8 mouse cellular contexts compared by ENCODE assay signal in the genomic region with DNA sequence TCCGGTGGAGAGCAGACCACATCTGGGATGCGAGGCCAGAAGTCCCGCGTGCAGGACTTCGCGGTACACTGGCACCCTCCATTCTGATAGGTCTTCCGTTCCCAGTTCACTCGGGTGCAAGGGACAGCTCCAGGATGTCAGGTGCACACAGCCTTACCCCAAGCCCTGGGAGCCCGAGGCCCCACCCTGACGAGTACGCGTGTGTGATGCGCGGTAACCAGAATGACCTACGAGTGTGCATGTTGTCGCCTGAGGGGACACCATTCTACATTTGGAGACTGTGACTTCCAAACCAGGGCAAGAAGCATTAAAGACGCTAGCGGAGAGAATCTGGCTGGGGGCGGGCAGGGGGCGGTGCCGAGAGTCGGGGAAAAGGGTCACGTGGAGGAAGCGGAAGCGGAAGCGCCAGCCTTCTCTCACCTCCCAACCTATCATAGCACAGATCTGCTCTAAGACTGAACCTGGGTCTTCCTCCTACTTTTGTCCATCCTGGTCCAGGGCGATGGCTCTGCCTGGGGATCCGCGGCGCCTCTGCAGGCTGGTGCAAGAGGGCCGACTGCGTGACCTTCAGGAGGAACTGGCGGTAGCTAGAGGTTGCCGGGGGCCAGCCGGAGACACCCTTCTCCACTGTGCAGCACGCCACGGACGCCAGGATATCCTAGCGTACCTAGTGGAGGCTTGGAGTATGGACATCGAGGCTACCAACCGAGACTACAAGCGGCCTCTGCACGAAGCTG. TPM values are rescaled to one million over a fixed set of nuclear protein-coding genes. Genes with fewer than 3 reads are reported as not detected.
DNase-seq lines count a peak whose midpoint lies in the region; ATAC-seq and TF ChIP-seq lines count a peak whose summit lies in the region.

No protein-coding gene starts in this region.

- no peak for TF ChIP-seq CTCF in kidney, adult 2 months (conservative IDR thresholded peaks at IDR 0.05; ENCODE audit: insufficient read depth, insufficient read length, low read depth, low read length)
- TF ChIP-seq CTCF in spleen, adult 2 months (IDR thresholded peaks at IDR 0.05; ENCODE audit: extremely low read depth, insufficient read depth, insufficient read length, insufficient replicate concordance), result no peak

- no peak for TF ChIP-seq POLR2A in kidney, adult 2 months (IDR thresholded peaks at IDR 0.05; ENCODE audit: low read depth, low read length)
- peak; percentile 9; the same call in 1 of the 2 replicates for TF ChIP-seq POLR2A in spleen, adult 2 months (IDR thresholded peaks at IDR 0.05; ENCODE audit: low read depth, low read length)

- peak; percentile 86 for ATAC-seq in embryonic facial prominence, embryonic 13.5 days (ENCODE audit: insufficient number of reproducible peaks, insufficient read depth, low FRiP score, low TSS enrichment, low read depth)
- ATAC-seq in limb, embryonic 12.5 days (ENCODE audit: insufficient number of reproducible peaks, insufficient read depth, low FRiP score, low TSS enrichment, low read depth), result peak; percentile 86
- peak; percentile 93 for ATAC-seq in midbrain, embryonic 15.5 days (replicated peaks)

- no peaks in the 10 kb centered on the region for H3K27me3 ChIP-seq in embryonic facial prominence, embryonic 13.5 days
- no peaks in the 10 kb centered on the region for H3K27me3 ChIP-seq in kidney, adult 2 months (replicated peaks; ENCODE audit: control insufficient read depth, insufficient read depth, low read length)
- no peaks in the 10 kb centered on the region for H3K27me3 ChIP-seq in limb, embryonic 12.5 days
- H3K27me3 ChIP-seq in midbrain, embryonic 15.5 days (replicated peaks), result no peaks in the 10 kb centered on the region
- no peaks in the 10 kb centered on the region for H3K27me3 ChIP-seq in spleen, adult 2 months (ENCODE audit: control insufficient read depth, insufficient read depth, low read length)

- H3K4me2 ChIP-seq in embryonic facial prominence, embryonic 13.5 days, result peak overlapping the region; percentile 75
- peak overlapping the region; percentile 75 for H3K4me2 ChIP-seq in limb, embryonic 12.5 days
- H3K4me2 ChIP-seq in midbrain, embryonic 15.5 days, result peak overlapping the region; percentile 87

- H3K4me1 ChIP-seq in embryonic facial prominence, embryonic 13.5 days, result peaks cover 31% of the 10 kb centered on the region
- peaks cover 16% of the 10 kb centered on the region for H3K4me1 ChIP-seq in kidney, adult 2 months (ENCODE audit: control insufficient read depth, insufficient read depth, low read length)
- H3K4me1 ChIP-seq in limb, embryonic 12.5 days (replicated peaks), result peaks cover 23% of the 10 kb centered on the region
- H3K4me1 ChIP-seq in midbrain, embryonic 15.5 days, result peaks cover 51% of the 10 kb centered on the region
- peaks cover 6% of the 10 kb centered on the region for H3K4me1 ChIP-seq in spleen, adult 2 months (ENCODE audit: control insufficient read depth, insufficient read depth, insufficient read length)

- peak; percentile 92 for DNase-seq in 3134 (ENCODE audit: extremely low read depth, insufficient read length, low spot score)
- DNase-seq in adrenal gland, postnatal 36 days, result peak; percentile 86 to 92
- peak; percentile 89 to 91 for DNase-seq in heart, adult 18-20 months
- peak; percentile 92 for DNase-seq in kidney, adult 2 months
- DNase-seq in spleen, adult 2 months (ENCODE audit: low read depth in 1 of 2, low spot score in 2 of 2), result peak; percentile 81 to 87

- peak overlapping the region; percentile 85 for H3K4me3 ChIP-seq in embryonic facial prominence, embryonic 13.5 days
- H3K4me3 ChIP-seq in kidney, adult 2 months (ENCODE audit: insufficient read depth, low read depth, low read length), result peak overlapping the region; percentile 63
- H3K4me3 ChIP-seq in limb, embryonic 12.5 days (replicated peaks), result peak overlapping the region; percentile 78
- H3K4me3 ChIP-seq in midbrain, embryonic 15.5 days, result peak overlapping the region; percentile 92
- peak overlapping the region; percentile 88 for H3K4me3 ChIP-seq in spleen, adult 2 months (ENCODE audit: extremely low read depth, insufficient read depth, insufficient read length)

- WGBS in embryonic facial prominence, embryonic 13.5 days, result under 1% methylated on average over 43 of the region's 43 CpGs
- under 1% methylated on average over 43 of the region's 43 CpGs for WGBS in kidney, adult 2 months
- WGBS in limb, embryonic 12.5 days, result under 1% methylated on average over 43 of the region's 43 CpGs
- WGBS in midbrain, embryonic 15.5 days, result under 1% methylated on average over 43 of the region's 43 CpGs
- under 1% methylated on average over 43 of the region's 43 CpGs for WGBS in spleen, adult 2 months

- H3K9ac ChIP-seq in embryonic facial prominence, embryonic 13.5 days, result peak overlapping the region; percentile 90
- H3K9ac ChIP-seq in limb, embryonic 12.5 days (replicated peaks), result peak overlapping the region; percentile 76
- H3K9ac ChIP-seq in midbrain, embryonic 15.5 days, result peak overlapping the region; percentile 80

- H3K27ac ChIP-seq in embryonic facial prominence, embryonic 13.5 days, result peak overlapping the region; percentile 95
- peak overlapping the region; percentile 85 for H3K27ac ChIP-seq in kidney, adult 2 months (ENCODE audit: insufficient read depth, low read depth, low read length)
- peak overlapping the region; percentile 94 for H3K27ac ChIP-seq in limb, embryonic 12.5 days
- peak overlapping the region; percentile 96 for H3K27ac ChIP-seq in midbrain, embryonic 15.5 days
- H3K27ac ChIP-seq in spleen, adult 2 months (ENCODE audit: insufficient read depth, low read length), result peak overlapping the region; percentile 85

- H3K36me3 ChIP-seq in embryonic facial prominence, embryonic 13.5 days, result peaks cover 32% of the 10 kb centered on the region
- H3K36me3 ChIP-seq in kidney, adult 2 months (ENCODE audit: control insufficient read depth, insufficient read depth, low read length), result no peaks in the 10 kb centered on the region; the same call in 1 of the 2 replicates
- peaks cover 30% of the 10 kb centered on the region for H3K36me3 ChIP-seq in limb, embryonic 12.5 days
- H3K36me3 ChIP-seq in midbrain, embryonic 15.5 days (replicated peaks), result peaks cover 25% of the 10 kb centered on the region
- H3K36me3 ChIP-seq in spleen, adult 2 months (ENCODE audit: control insufficient read depth, insufficient read depth, low read length), result peaks cover 8% of the 10 kb centered on the region; the same call in 1 of the 2 replicates

- H3K9me3 ChIP-seq in embryonic facial prominence, embryonic 13.5 days, result no peaks in the 10 kb centered on the region
- no peaks in the 10 kb centered on the region for H3K9me3 ChIP-seq in limb, embryonic 12.5 days
- H3K9me3 ChIP-seq in midbrain, embryonic 15.5 days, result no peaks in the 10 kb centered on the region

RNA-seq across cellular contexts. Expression of a gene that starts 0.6 kb away (rescaled TPM):
- 10 to 100 TPM; 28.0 to 35.2 TPM for total RNA-seq in adrenal gland, postnatal 36 days (2021)
- polyA plus RNA-seq in embryonic facial prominence, embryonic 13.5 days (2015; fragmentation: Nextera tagmentation; extraction: Ambion mirVana), result 48.2 and 55.5 TPM in 2 replicates
- 10 to 100 TPM; 15.3 to 16.7 TPM for total RNA-seq in heart, adult 18-20 months (2021)
- 50.4 and 54.7 TPM in 2 replicates for polyA plus RNA-seq in kidney, adult 2 months (2012; rRNA removed)
- polyA plus RNA-seq in limb, embryonic 12.5 days (2016; fragmentation: Nextera tagmentation; extraction: Ambion mirVana), result 54.8 and 58.5 TPM in 2 replicates
- polyA plus RNA-seq in midbrain, embryonic 15.5 days (2015; fragmentation: Nextera tagmentation; extraction: Ambion mirVana), result 49.3 and 55.4 TPM in 2 replicates
- 55.5 and 57.0 TPM in 2 replicates for polyA plus RNA-seq in spleen, adult 2 months (2012; rRNA removed)

RNA-seq across cellular contexts. Expression of a gene that starts 0.9 kb away (rescaled TPM):
- total RNA-seq in adrenal gland, postnatal 36 days (2021), result 10 to 100 TPM; 82.2 to 84.3 TPM
- polyA plus RNA-seq in embryonic facial prominence, embryonic 13.5 days (2015; fragmentation: Nextera tagmentation; extraction: Ambion mirVana), result 121 and 139 TPM in 2 replicates
- total RNA-seq in heart, adult 18-20 months (2021), result 10 to 100 TPM; 64.8 to 66.2 TPM
- polyA plus RNA-seq in kidney, adult 2 months (2012; rRNA removed), result 53.6 and 67.5 TPM in 2 replicates
- 144 and 146 TPM in 2 replicates for polyA plus RNA-seq in limb, embryonic 12.5 days (2016; fragmentation: Nextera tagmentation; extraction: Ambion mirVana)
- polyA plus RNA-seq in midbrain, embryonic 15.5 days (2015; fragmentation: Nextera tagmentation; extraction: Ambion mirVana), result 133 TPM in 2 replicates
- 26.0 and 26.2 TPM in 2 replicates for polyA plus RNA-seq in spleen, adult 2 months (2012; rRNA removed)

Comparison
In these comparisons a context has a peak if more than half of its experiments do, and no peak if none do; other contexts are left out.
1. Peak in every context shown above with its lines: DNase-seq, ATAC-seq, H3K4me3 ChIP-seq and H3K27ac ChIP-seq.